Mouse (Mus musculus): ENCODE measurements around the gene Atp6v1a. TPM values are rescaled to one million over a fixed set of nuclear protein-coding genes. Genes with fewer than 3 reads are reported as not detected.

The Atp6v1a gene
- total and polyA plus RNA-seq, 3 experiments, result 75.0 to 104 (median 78.5) TPM

DNA sequence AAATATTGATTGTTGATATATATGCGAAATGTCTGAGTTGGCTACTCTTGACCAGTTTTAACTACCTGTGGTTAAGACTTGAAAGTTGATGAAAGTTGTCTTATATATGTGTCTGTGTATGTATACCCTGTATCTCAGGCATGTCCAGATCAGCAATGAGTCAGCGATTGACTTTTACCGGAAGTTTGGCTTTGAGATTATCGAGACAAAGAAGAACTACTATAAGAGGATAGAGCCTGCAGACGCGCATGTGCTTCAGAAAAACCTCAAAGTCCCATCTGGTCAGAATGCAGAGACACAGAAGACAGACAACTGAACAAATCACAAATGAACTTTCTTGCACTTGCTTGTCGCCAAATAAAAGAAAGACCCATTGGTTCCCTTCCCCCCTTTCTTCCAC lies 19.8 kb upstream of the Atp6v1a start:
- Histone ChIP-seq H3K79me2 (replicated peaks; ENCODE audit: control insufficient read depth, extremely low read depth, insufficient read depth, poor library complexity, severe bottlenecking) (peaks cover 18% of the 10 kb centered on the region), H3K4me3 (replicated peaks in 1 of 3; ENCODE audit: low read depth in 2 of 3, low read length in 2 of 3, poor library complexity in 1 of 3) (no peak overlapping the region), H3K27me3 (replicated peaks) (no peaks in the 10 kb centered on the region), H3K9me3 (replicated peaks; ENCODE audit: low read length) (no peaks in the 10 kb centered on the region), H3K27ac (ENCODE audit: insufficient read depth, low read depth) (no peak overlapping the region), H3K4me2 (ENCODE audit: insufficient read depth, low read depth, poor library complexity, severe bottlenecking) (no peak overlapping the region), H3K4me1 (ENCODE audit: control insufficient read depth in 1 of 2, insufficient read depth in 2 of 2) (no peaks in the 10 kb centered on the region), H3K36me3 (replicated peaks in 1 of 2; ENCODE audit: control insufficient read depth in 1 of 2, insufficient read depth in 1 of 2, low read length in 1 of 2) (peaks cover 16 to 73% of the 10 kb centered on the region in 2 experiments), H3K9ac (ENCODE audit: insufficient read depth, low read depth) (no peak overlapping the region)
- in situ Hi-C loops (cut with MboI; ENCODE audit: low pct_ligation_motif_present, low pct_unique_long_range_greater_than_20kb, low sequenced_read_pairs) (no loop called here), dilution Hi-C loops (cut with MboI; ENCODE audit: extremely low pct_ligation_motif_present, extremely low pct_unique_long_range_greater_than_20kb, low sequenced_read_pairs) (no loop called here)
- DNase-seq (ENCODE audit: extremely low read depth), result no peak
- TF ChIP-seq USF1 (IDR thresholded peaks at IDR 0.05; ENCODE audit: low read depth, low read length) (no peak), MYC (IDR thresholded peaks at IDR 0.05; ENCODE audit: low read depth, low read length) (no peak), ZNF384 (IDR thresholded peaks at IDR 0.05; ENCODE audit: low read depth, low read length) (no peak), ELF1 (IDR thresholded peaks at IDR 0.05; ENCODE audit: low read depth, low read length) (no peak), PAX5 (IDR thresholded peaks at IDR 0.05; ENCODE audit: low read length) (no peak), TBP (conservative IDR thresholded peaks at IDR 0.05; ENCODE audit: low read depth, low read length) (no peak), HCFC1 (IDR thresholded peaks at IDR 0.05; ENCODE audit: low read depth, low read length) (no peak), USF2 (conservative IDR thresholded peaks at IDR 0.05; ENCODE audit: low read depth, low read length) (no peak), KAT2A (IDR thresholded peaks at IDR 0.05; ENCODE audit: insufficient replicate concordance, low read length) (no peak), NELFE (IDR thresholded peaks at IDR 0.05; ENCODE audit: low read depth, low read length) (no peak), SMC3 (IDR thresholded peaks at IDR 0.05; ENCODE audit: low read depth, low read length) (no peak), CTCF (conservative IDR thresholded peaks at IDR 0.05 in 1 of 2, IDR thresholded peaks at IDR 0.05 in 1 of 2; ENCODE audit: low read depth in 2 of 2, low read length in 2 of 2) (no peak), SIN3A (IDR thresholded peaks at IDR 0.05; ENCODE audit: low read length) (no peak), POLR2A (IDR thresholded peaks at IDR 0.05; ENCODE audit: low read depth, low read length) (no peak), EP300 (IDR thresholded peaks at IDR 0.05; ENCODE audit: low read length) (no peak), MXI1 (IDR thresholded peaks at IDR 0.05; ENCODE audit: low read depth, low read length) (no peak), JUN (IDR thresholded peaks at IDR 0.05; ENCODE audit: insufficient read depth, low read depth, low read length) (no peak)

DNA sequence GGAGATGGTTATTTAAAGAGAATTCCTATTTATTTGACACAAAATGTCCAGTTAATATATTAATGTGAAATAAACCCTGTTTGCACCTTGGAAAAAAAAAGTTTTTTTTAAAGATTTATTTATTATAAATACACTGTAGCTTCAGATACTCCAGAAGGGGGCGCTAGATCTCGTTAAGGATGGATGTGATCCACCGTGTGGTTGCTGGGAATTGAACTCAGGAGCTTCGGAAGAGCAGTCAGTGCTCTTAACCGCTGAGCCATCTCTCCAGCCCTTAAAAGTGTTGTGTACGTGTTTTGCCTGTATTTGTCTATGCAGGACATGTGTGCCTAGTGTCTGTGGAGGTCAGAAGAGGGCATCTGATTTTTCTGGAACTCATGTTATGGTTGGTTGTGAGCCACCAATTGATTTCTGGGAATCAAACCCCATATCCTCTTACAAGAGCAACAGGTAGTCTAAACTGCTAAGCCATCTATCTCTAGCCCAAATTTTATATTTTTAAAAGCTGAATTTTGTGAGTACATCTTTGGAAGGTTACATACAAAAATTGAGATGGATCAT lies 15.1 kb upstream of the Atp6v1a start:
- dilution Hi-C loops (cut with MboI; ENCODE audit: extremely low pct_ligation_motif_present, extremely low pct_unique_long_range_greater_than_20kb, low sequenced_read_pairs) (no loop called here), in situ Hi-C loops (cut with MboI; ENCODE audit: low pct_ligation_motif_present, low pct_unique_long_range_greater_than_20kb, low sequenced_read_pairs) (no loop called here)
- Histone ChIP-seq H3K4me1 (ENCODE audit: control insufficient read depth in 1 of 2, insufficient read depth in 2 of 2) (peaks cover 0 to 9% of the 10 kb centered on the region in 2 experiments; a peak in 1 of 4 replicates), H3K79me2 (replicated peaks; ENCODE audit: control insufficient read depth, extremely low read depth, insufficient read depth, poor library complexity, severe bottlenecking) (peaks cover 43% of the 10 kb centered on the region), H3K4me3 (replicated peaks in 1 of 3; ENCODE audit: low read depth in 2 of 3, low read length in 2 of 3, poor library complexity in 1 of 3) (no peak overlapping the region), H3K27me3 (replicated peaks) (no peaks in the 10 kb centered on the region), H3K9me3 (replicated peaks; ENCODE audit: low read length) (no peaks in the 10 kb centered on the region), H3K27ac (ENCODE audit: insufficient read depth, low read depth) (no peak overlapping the region), H3K36me3 (replicated peaks in 1 of 2; ENCODE audit: control insufficient read depth in 1 of 2, insufficient read depth in 1 of 2, low read length in 1 of 2) (peaks cover 11 to 60% of the 10 kb centered on the region in 2 experiments), H3K9ac (ENCODE audit: insufficient read depth, low read depth) (no peak overlapping the region), H3K4me2 (ENCODE audit: insufficient read depth, low read depth, poor library complexity, severe bottlenecking) (no peak overlapping the region)
- DNase-seq (ENCODE audit: extremely low read depth), result no peak
- TF ChIP-seq MYC (IDR thresholded peaks at IDR 0.05; ENCODE audit: low read depth, low read length) (no peak), ZNF384 (IDR thresholded peaks at IDR 0.05; ENCODE audit: low read depth, low read length) (peak; percentile 36; the same call in 1 of the 2 replicates), SIN3A (IDR thresholded peaks at IDR 0.05; ENCODE audit: low read length) (no peak), USF1 (IDR thresholded peaks at IDR 0.05; ENCODE audit: low read depth, low read length) (no peak), CTCF (conservative IDR thresholded peaks at IDR 0.05 in 1 of 2, IDR thresholded peaks at IDR 0.05 in 1 of 2; ENCODE audit: low read depth in 2 of 2, low read length in 2 of 2) (peak; percentile 20 to 46; a peak in 2 of 4 replicates)
